Mouse (Mus musculus) inflammation-experienced regulatory T-cells (primary cell): ENCODE measurements around the gene Dmp1. TPM values are rescaled to one million over a fixed set of nuclear protein-coding genes. Genes with fewer than 3 reads are reported as not detected.

Experiments used
- polyA plus RNA-seq, 2 experiments: library from polyadenylated mRNA; unstranded; fragments of 100-300 nt; shearing (Covaris generic); gene quantifications; one replicate each; pipeline ENCODE4 v1.2.1; 2017

Dmp1 gene
- not detected for polyA plus RNA-seq

DNA sequence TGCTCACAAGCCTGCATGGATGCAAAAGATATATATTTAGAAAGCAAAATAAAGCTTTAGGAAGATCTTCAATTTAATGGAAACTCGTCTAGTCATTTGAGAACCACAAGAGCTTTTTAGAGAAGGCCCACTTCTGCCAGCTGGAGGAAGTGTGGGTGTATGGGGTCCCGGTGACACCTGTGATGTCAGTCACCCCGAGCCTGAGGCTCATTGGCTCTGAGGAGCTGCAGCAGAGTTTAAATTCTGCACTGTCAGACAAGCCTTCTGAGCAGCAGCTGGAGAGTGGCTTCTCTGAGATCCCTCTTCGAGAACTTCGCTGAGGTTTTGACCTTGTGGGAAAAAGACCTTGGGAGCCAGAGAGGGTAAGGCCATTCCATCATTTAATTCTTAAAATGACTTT, at the start of gene Dmp1:
TSS of gene Dmp1 (plus strand) at position 263 of the 400 bp plus-strand sequence.

DNA sequence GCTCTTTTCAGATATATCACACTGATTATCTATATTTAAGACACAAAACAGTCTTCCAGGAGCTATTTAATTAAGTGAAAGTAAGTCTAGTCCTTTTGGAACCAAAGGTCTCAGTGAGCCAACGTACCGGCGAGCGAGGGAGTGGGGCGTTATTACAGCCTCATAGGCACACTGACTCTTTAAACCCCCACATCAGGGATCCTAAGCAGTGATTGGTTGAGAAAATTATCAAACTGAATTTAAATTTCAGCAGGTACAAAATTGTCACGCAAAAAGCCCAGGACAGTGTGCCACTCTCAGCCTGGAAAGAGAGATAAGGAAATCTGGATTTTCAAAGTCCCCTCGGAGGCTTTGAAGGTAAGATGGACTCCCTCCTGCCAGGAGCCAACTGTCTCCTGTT, 32.0 kb upstream of the Dmp1 start, which contains the start of gene Dspp:
TSS of gene Dspp (plus strand) at position 301 of the 400 bp plus-strand sequence.

Other genes starting within 250 kb of the Dmp1 start
- gene Hsd17b13, start 225.2 kb upstream of the Dmp1 start, polyA plus RNA-seq, result under 1 TPM in 1 of 2 experiments, not detected in 1; 0.12 TPM
- 1 to 10 TPM; 4.7 to 8.9 TPM for gene Hsd17b11, start 180.7 kb upstream of the Dmp1 start, polyA plus RNA-seq
- gene Nudt9, start 156.3 kb upstream of the Dmp1 start, polyA plus RNA-seq, result 10 to 100 TPM; 50.2 to 81.3 TPM
- gene Gm17660, start 125.0 kb upstream of the Dmp1 start, polyA plus RNA-seq, result not detected
- gene Sparcl1, start 88.9 kb upstream of the Dmp1 start, polyA plus RNA-seq, result under 1 TPM; 0.34 to 0.56 TPM
- gene Dspp, start 31.9 kb upstream of the Dmp1 start, polyA plus RNA-seq, result not detected
- gene Ibsp, start 96.6 kb downstream of the Dmp1 start, polyA plus RNA-seq, result under 1 TPM; 0.07 to 0.94 TPM
- gene Mepe, start 122.7 kb downstream of the Dmp1 start, polyA plus RNA-seq, result not detected
- under 1 TPM; 0.48 to 0.49 TPM for gene Spp1, start 232.5 kb downstream of the Dmp1 start, polyA plus RNA-seq